Mouse (Mus musculus) forebrain, embryonic 10.5 days (tissue): Measurements from ENCODE around the gene Atxn7l3. TPM values are rescaled to one million over a fixed set of nuclear protein-coding genes. Genes with fewer than 3 reads are reported as not detected.
"Not testable (repeated sequence)": the region's sequence is repeated elsewhere in the genome, so short reads cannot be mapped to it uniquely, and the experiment has no call there.

Experiments used
- DNase-seq: peaks from one replicate; pipeline ENCODE4 v3.0.0-alpha.2; 2017; ENCODE audit warnings: low spot score; ENCODE audit errors: extremely low spot score
- H3K27ac ChIP-seq: fragments of 300-500 bp; sonication (generic); 2 replicates; pipeline ENCODE4 v1.5.1; 2016; ENCODE audit warnings: mild to moderate bottlenecking
- H3K27me3 ChIP-seq: fragments of 300-500 bp; sonication (generic); 2 replicates; pipeline ENCODE4 v1.6.1; 2016; ENCODE audit warnings: mild to moderate bottlenecking; ENCODE audit not compliant: poor library complexity, severe bottlenecking
- H3K36me3 ChIP-seq: fragments of 300-500 bp; sonication (generic); replicated peaks from 2 replicates; pipeline ENCODE4 v1.6.1; 2016; ENCODE audit warnings: mild to moderate bottlenecking, moderate library complexity
- H3K4me1 ChIP-seq: fragments of 300-500 bp; sonication (generic); 2 replicates; pipeline ENCODE4 v1.6.1; 2016
- H3K4me3 ChIP-seq: fragments of 300-500 bp; sonication (generic); 2 replicates; pipeline ENCODE4 v1.5.1; 2016; ENCODE audit warnings: mild to moderate bottlenecking, moderate library complexity
- H3K9me3 ChIP-seq: fragments of 300-500 bp; sonication (generic); 2 replicates; pipeline ENCODE4 v1.6.1; 2016; ENCODE audit warnings: mild to moderate bottlenecking, moderate library complexity
- WGBS: fragments of 180-500 bp; shearing (Covaris S2); methylation state at CpG from one replicate; pipeline ENCODE4 v1.1.7; 2016; 5-methylcytosine and 5-hydroxymethylcytosine counted together
- polyA plus RNA-seq: library from polyadenylated mRNA; unstranded; fragments of >200 nt; fragmentation: Nextera tagmentation; extraction: Ambion mirVana; gene quantifications from 2 replicates; pipeline ENCODE4 v1.2.1, GENCODE M21; 2016

Gene Atxn7l3
- polyA plus RNA-seq, 1 experiment from 2014 or later = 15.6 TPM

DNA sequence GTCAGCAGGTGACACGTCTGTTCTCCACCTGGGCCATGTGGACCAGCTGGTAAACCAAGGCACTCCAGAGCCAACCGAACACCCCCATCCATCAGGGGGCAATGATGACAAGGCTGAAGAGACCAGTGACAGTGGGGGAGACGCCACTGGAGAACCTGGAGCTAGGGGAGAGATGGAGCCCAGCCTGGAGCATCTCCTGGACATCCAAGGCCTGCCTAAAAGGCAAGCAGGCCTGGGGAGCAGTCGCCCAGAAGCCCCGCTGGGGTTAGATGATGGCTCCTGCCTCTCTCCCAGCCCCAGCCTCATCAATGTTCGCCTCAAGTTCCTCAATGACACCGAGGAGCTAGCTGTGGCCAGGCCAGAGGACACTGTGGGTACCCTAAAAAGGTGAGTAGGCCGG, 8.9 kb downstream of the Atxn7l3 start:
- no peak for DNase-seq
- 89% methylated on average over 8 of the region's 8 CpGs for WGBS
- Histone ChIP-seq H3K36me3 (peaks cover 54% of the 10 kb centered on the region), H3K4me3 (no peak overlapping the region), H3K27ac (no peak overlapping the region), H3K9me3 (no peaks in the 10 kb centered on the region), H3K4me1 (peaks cover 22% of the 10 kb centered on the region), H3K27me3 (no peaks in the 10 kb centered on the region)

DNA sequence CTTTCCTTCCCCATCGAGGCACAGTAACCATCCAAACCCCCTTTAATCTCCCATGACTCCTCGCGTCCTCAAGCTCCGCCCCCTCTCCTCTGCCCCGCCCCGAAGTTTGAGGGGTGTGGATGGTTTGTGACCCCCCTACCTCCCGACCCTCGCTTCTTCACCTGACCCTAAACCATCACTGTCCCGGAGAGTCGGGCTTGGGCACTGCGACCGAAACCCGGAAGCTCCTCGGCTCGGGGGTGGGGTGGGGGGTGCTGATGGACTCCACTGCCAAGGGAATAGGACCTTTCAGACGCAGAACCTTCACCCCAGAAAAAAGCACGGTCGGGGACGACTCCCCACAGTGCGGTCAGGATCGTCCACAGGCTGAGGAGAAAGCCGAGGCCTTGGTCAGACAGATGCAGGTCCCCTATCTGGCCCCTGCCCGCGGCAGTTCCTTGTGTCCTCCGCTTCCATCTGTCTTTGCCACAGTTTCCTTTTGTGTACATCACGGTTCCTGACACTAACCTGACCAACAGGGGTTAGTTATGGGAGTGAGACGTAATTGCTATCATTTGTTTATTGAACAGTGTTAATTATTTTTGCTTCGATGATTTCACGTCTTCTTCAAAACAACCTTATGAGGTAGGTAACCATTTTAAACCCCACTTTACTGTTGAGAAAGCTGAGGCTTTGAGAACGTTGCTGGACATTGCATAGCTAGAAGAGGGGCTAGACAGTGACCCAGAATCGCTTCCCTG, 11.2 kb downstream of the Atxn7l3 start:
- Histone ChIP-seq H3K36me3 (peaks cover 32% of the 10 kb centered on the region), H3K27ac (peak overlapping the region; percentile 88), H3K9me3 (no peaks in the 10 kb centered on the region), H3K4me3 (peak overlapping the region; percentile 89), H3K4me1 (peaks cover 22% of the 10 kb centered on the region), H3K27me3 (no peaks in the 10 kb centered on the region)
- WGBS = 6% methylated on average over 31 of the region's 31 CpGs
- no peak for DNase-seq

DNA sequence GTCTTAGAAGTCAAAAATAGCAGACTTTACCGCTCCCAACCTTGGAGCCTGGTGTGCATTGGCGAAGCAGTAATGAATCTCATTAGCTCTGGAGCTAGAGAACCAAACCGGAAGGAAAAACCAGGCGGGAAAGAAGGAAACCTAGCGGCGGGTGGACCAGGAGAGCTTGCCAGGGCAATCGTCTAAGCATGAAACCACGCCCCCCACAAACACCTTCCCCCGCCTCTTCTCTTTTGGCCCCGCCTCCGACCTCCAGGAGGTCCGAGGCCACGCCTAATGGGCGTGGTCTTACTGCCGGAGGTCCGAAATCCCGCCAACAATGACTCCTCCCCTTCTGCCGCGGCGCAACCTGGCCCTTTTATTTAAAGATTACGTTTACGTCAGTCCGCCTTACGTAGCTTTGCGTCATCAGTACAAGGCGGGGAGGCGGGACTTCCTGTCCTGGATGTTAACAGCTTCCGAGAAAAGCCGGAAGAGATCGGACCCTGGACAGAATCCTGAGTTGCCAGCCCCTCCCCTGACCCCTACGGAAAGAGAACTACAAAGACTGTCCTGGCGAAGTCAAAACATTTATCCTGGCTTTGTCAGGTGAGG, 11.8 kb downstream of the Atxn7l3 start, which contains the start of gene Tmub2:
TSS of gene Tmub2 (plus strand) at position 431 of the 594 bp plus-strand sequence.
- DNase-seq = peak; percentile 97
- no peaks in the 10 kb centered on the region for H3K27me3 ChIP-seq
- WGBS = under 1% methylated on average over 32 of the region's 32 CpGs
- peak within 1 kb of the TSS; percentile 89 for H3K4me3 ChIP-seq
- no peaks in the 10 kb centered on the region for H3K9me3 ChIP-seq
- H3K36me3 ChIP-seq = peaks cover 25% of the 10 kb centered on the region
- H3K27ac ChIP-seq = peak within 1 kb of the TSS; percentile 88
- peaks cover 22% of the 10 kb centered on the region for H3K4me1 ChIP-seq

DNA sequence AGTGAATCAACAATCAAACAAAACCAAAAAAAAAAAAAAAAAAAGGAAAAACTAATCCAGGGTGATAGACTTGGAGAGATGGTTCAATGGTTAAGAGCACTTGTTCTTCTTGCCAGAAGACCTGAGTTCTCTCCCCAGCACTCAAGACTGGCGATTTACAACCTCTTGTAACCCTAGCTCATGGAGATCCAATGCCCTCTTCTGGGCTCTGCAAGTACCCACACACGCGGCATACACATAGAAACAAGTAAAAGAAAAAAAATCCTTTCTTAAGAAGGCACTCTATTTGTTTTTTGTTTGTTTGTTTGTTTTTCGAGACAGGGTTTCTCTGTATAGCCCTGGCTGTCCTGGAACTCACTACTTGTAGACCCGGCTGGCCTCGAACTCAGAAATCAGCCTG, 12.5 kb downstream of the Atxn7l3 start:
- Histone ChIP-seq H3K27ac (0 out of 2 replicates have a peak overlapping the region, but pooled peaks have one; percentile 88), H3K4me3 (peak overlapping the region; percentile 89)

DNA sequence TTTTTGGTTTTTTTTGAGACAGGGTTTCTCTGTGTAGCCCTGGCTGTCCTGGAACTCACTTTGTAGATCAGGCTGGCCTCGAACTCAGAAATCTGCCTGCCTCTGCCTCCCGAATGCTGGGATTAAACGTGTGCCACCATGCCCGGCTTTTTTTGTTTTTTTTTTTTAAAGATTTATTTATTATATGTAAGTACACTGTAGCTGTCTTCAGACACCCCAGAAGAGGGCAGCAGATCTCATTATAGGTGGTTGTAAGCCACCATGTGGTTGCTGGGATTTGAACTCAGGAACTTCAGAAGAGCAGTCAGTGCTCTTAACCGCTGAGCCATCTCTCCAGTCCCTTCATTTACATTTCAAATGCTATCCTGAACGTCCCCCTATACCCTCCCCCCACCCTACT, 16.2 kb downstream of the Atxn7l3 start:
- Histone ChIP-seq H3K4me1 (peaks cover 22% of the 10 kb centered on the region), H3K27me3 (peaks cover 30% of the 10 kb centered on the region)
- 72% methylated on average over 6 of the region's 6 CpGs for WGBS
- H3K36me3 ChIP-seq, H3K27ac ChIP-seq, H3K9me3 ChIP-seq, DNase-seq, H3K4me3 ChIP-seq: not testable (repeated sequence)

More for the DNA sequence above, 12.5 kb downstream of the Atxn7l3 start:
- 85% methylated on average over 6 of the region's 6 CpGs for WGBS
- Histone ChIP-seq H3K27me3 (no peaks in the 10 kb centered on the region), H3K9me3 (no peaks in the 10 kb centered on the region), H3K4me1 (peaks cover 19% of the 10 kb centered on the region), H3K36me3 (peaks cover 18% of the 10 kb centered on the region)
- no peak for DNase-seq

DNA sequence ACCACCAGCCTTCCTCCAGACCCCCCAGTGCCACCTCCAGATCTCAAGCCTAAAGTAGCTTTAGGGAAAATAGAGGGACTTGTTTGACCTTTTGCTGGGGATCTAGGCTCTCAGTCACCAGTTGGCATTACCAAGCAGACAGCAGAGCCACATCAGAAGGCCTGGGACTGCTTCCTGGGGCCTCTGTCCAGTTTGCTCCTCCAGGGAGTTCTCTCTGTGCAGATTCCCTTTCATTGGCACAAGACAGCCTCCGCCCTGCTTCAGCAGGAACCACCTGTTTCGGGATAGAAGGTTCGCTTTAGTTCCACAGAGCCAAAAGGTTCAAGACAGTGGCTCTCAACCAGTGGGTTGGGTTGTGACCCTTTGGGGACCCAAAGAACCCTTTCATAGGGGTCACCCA, 16.8 kb downstream of the Atxn7l3 start:
- no peaks in the 10 kb centered on the region for H3K9me3 ChIP-seq
- H3K27ac ChIP-seq = no peak overlapping the region
- WGBS = 92% methylated on average over 3 of the region's 3 CpGs
- peaks cover 34% of the 10 kb centered on the region for H3K27me3 ChIP-seq
- peaks cover 20% of the 10 kb centered on the region for H3K4me1 ChIP-seq
- no peak overlapping the region for H3K4me3 ChIP-seq
- H3K36me3 ChIP-seq = no peaks in the 10 kb centered on the region
- no peak for DNase-seq

DNA sequence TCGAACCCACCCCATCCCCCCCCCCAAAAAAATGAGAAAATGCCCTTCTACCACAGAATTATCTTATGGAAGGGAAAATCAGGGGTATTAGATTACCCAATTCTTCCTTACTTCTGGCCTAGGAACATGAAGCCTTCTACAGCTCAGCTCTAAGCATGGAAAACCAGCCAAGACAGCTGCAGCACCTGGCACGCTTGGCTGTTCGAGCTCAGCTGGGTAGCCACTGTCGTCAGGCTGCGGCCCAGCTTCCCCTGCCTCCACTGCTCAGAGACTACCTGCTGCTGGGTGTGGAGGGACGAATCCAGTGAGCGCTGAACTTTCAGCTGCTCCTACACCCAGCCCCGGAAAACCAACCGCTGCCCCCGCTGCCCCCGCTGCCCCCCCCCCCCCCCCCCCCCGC, 18.7 kb downstream of the Atxn7l3 start:
- DNase-seq = no peak
- Histone ChIP-seq H3K36me3 (no peaks in the 10 kb centered on the region), H3K4me3 (no peak overlapping the region), H3K27me3 (peaks cover 34% of the 10 kb centered on the region), H3K27ac (no peak overlapping the region), H3K4me1 (peaks cover 20% of the 10 kb centered on the region), H3K9me3 (no peaks in the 10 kb centered on the region)
- WGBS = 60% methylated on average over 7 of the region's 12 CpGs

DNA sequence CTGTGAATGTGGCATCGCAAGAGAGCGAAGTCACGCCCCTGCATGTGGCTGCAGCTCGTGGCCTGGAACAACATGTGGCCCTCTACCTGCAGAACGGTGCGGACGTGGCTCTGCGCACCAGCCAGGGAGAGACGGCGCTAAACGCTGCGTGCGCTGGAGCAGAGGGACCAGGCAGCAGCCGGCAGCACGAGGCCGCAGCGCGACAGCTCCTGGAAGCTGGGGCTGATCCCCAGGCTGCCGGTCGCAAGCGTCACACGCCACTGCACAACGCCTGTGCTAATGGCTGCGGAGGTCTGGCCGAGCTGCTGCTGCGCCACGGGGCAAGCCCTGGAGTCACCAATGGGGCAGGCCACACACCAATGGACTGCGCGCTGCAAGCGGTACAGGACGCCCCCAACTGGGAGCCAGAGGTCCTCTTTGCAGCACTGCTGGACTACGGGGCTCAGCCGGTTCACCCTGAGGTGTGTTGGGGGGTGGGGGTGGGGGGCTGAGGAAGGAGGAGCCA, 20.0 kb downstream of the Atxn7l3 start:
- H3K9me3 ChIP-seq = no peaks in the 10 kb centered on the region
- H3K4me1 ChIP-seq = peaks cover 20% of the 10 kb centered on the region
- DNase-seq = peak; percentile 67
- peaks cover 34% of the 10 kb centered on the region for H3K27me3 ChIP-seq
- no peaks in the 10 kb centered on the region for H3K36me3 ChIP-seq
- peak overlapping the region; percentile 56 for H3K4me3 ChIP-seq
- H3K27ac ChIP-seq = peak overlapping the region; percentile 83
- WGBS = under 1% methylated on average over 33 of the region's 33 CpGs

DNA sequence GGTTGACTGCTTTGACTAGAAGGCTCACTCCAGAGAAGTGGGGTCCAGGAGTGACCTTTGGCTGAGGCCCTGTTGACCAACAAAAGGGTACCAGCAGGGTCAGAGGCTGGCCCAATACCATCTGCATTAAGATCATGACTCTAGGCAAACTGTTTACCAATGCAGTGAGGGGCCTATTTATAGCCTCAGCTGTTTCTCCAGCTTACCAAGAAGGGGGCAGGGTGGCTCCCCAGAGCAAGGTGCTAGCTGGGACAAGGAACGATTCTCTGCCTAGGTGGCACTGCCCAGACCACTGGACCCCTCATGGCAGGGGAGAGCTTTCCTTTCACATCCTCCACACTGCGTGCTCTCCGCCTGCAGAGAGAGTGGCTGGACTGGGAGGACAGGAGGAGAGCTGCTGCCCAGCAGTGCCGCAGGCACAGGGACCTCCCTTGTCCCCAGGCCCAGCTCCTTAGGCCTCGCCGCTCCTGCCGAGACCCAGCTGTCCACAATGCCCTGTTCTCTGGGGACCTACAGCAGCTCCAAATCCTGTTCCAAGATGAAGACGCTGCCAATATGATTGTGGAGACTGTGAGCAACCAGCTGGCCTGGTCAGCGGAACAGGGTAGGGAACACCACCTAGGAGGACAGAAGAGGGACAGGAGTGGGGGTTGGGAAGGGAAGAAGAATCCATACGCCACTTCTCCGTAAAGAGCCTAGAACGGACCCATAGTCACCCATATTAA, 27.7 kb downstream of the Atxn7l3 start, which contains the start of gene Asb16:
TSS of gene Asb16 (plus strand) at position 224 of the 725 bp plus-strand sequence.
- no peaks in the 10 kb centered on the region for H3K27me3 ChIP-seq
- H3K27ac ChIP-seq = no peak within 1 kb of the TSS
- H3K9me3 ChIP-seq = no peaks in the 10 kb centered on the region
- no peak for DNase-seq
- H3K4me1 ChIP-seq = peaks cover 8% of the 10 kb centered on the region
- H3K4me3 ChIP-seq = no peak within 1 kb of the TSS; the same call in 1 of the 2 replicates
- peaks cover 14% of the 10 kb centered on the region for H3K36me3 ChIP-seq
- WGBS = 86% methylated on average over 12 of the region's 12 CpGs

DNA sequence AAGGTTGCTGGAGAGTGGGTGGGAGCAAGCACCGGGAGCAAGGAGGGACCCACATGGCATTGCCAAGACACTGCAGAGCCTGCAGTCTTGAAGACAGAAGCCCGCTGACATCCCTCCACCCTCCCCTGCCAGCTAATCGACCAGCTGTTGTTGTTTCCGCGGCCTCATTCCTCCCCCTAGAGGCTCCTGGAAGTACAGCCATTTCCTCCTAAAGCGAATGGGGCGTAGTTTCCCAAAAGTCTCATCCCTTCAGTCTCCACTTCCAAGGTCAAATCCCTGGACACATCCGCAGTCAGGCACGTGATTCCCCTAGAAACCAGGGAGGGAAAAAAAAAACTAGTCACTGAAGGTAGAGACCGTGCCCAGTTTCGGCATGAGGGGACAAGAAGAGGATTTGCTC, 29.0 kb downstream of the Atxn7l3 start:
- 11% methylated on average over 11 of the region's 11 CpGs for WGBS
- Histone ChIP-seq H3K4me1 (peaks cover 8% of the 10 kb centered on the region), H3K9me3 (no peaks in the 10 kb centered on the region), H3K27me3 (no peaks in the 10 kb centered on the region), H3K27ac (0 out of 2 replicates have a peak overlapping the region, but pooled peaks have one; percentile 27), H3K4me3 (peak overlapping the region; percentile 18; the same call in 1 of the 2 replicates), H3K36me3 (peaks cover 26% of the 10 kb centered on the region)
- peak; percentile 71 for DNase-seq

DNA sequence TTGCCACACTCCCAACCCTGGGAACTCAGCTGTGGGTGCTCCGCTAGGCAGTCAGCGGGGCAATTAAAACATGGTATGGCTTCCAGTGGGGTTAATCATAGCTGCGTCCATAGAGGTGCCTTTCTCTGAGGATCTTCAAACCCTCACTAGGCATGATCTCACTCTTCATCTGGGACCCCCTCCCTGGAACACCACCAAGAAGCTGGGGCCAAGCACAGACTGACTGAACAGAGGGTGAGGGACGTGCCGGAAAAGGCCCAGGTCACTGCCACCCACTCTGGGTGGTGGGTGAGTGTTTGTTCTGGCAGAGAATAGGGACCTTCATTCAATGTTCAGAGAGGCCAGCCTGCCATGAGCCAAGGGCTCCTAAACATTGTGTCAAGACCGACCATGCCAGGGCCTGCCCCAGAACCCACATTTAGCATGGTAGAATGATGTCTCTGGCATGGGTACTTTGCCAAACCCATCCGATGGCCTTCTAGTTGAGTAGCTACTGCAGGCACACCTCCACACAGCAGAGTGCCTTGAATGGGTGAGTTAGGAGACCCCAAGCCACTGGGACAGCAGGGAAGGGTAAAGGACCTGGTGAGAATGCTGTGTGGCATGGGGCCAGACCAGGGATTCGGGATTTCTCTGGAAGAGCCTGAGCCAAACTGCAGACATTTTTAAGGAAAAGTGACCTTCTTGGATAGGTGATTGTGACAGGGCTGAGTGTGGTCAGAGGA, 29.6 kb downstream of the Atxn7l3 start:
- peak overlapping the region; percentile 18; the same call in 1 of the 2 replicates for H3K4me3 ChIP-seq
- DNase-seq = no peak
- WGBS = 92% methylated on average over 8 of the region's 8 CpGs
- no peaks in the 10 kb centered on the region for H3K27me3 ChIP-seq
- peaks cover 8% of the 10 kb centered on the region for H3K4me1 ChIP-seq
- no peaks in the 10 kb centered on the region for H3K9me3 ChIP-seq
- no peak overlapping the region for H3K27ac ChIP-seq
- peaks cover 33% of the 10 kb centered on the region for H3K36me3 ChIP-seq

DNA sequence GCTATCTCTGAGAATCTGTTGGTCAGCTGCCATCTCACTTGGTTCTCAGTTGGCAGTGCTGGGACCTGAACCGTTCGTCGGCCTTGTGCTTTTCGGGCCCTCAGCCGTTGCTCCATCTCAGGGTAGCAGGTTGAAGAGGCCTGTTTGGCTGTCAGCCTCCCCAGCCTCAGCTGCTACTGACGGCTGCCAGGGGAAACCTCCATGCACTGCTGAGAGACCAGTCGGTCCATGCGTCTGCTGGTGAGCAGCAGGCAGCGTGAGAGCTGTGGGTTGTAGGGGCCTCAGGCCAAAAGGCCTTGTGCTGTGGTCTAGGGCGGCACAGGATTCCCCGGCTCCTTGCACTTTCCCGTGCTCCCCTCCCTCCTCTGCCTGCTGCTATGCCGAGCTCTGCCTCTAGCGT, 30.6 kb downstream of the Atxn7l3 start:
- WGBS = 66% methylated on average over 14 of the region's 14 CpGs
- peaks cover 42% of the 10 kb centered on the region for H3K36me3 ChIP-seq
- no peaks in the 10 kb centered on the region for H3K27me3 ChIP-seq
- H3K4me1 ChIP-seq = peaks cover 8% of the 10 kb centered on the region
- no peak overlapping the region for H3K27ac ChIP-seq
- H3K4me3 ChIP-seq = no peak overlapping the region
- DNase-seq = no peak
- H3K9me3 ChIP-seq = no peaks in the 10 kb centered on the region
